Comparison of ENCODE assay signal across 10 mouse cellular contexts in the genomic region with DNA sequence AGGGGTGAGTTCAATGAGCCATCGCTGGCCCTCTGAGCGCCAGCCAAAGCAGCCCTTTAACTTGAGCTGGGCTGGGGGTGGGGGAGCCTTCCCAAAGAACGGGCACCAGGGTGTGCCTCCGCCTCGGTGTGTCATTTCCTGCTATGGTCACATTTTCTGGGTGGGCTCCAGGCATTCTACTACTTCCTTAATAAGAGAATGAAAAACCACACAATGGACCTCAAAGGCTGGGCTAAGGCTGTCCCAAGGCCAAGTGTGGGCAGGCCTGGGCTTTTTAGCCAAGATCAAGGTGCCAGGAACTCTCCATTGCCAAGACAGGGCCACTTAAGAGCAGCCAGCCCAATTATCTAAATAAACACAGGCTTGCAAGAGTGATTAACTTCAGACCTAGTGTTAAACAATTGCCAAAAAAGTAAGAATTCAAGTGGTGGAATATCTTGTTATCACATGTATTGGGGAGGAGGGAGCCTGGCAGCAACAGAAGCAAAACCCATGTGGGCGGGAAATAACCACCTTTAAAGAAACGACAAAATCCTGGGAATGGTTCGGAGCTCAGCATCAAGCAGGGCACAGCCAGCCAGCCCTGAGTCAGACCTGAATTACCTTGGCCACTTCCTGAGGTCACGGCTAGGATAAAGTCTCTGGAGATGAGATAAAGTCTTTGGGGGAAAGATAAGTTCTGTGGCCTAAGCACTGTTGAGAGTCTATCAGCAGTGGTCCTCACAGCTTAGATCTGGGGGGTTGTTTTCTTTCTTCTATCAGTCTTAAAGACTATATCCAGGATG. TPM values are rescaled to one million over a fixed set of nuclear protein-coding genes. Genes with fewer than 3 reads are reported as not detected.
DNase-seq lines count a peak whose midpoint lies in the region; ATAC-seq lines count a peak whose summit lies in the region.
"Had no signal": no experiment of that assay in that cellular context is flagged by ENCODE, and none has a peak within 500 bp of the region (broad histone marks: within the 10 kb centered on the region; RNA-seq: fewer than 3 reads in every experiment).

No protein-coding gene starts in this region.

- peak overlapping the region; percentile 37; the same call in 1 of the 2 replicates for H3K27ac ChIP-seq in stomach, embryonic 16.5 days (ENCODE audit: low read length)
- H3K27ac ChIP-seq in intestine, embryonic 16.5 days (ENCODE audit: low read length) = no peak overlapping the region

- H3K27me3 ChIP-seq in stomach, embryonic 16.5 days (ENCODE audit: control insufficient read depth, insufficient read depth, low read length) = no peaks in the 10 kb centered on the region
- no peaks in the 10 kb centered on the region for H3K27me3 ChIP-seq in intestine, embryonic 16.5 days (replicated peaks; ENCODE audit: control insufficient read depth, insufficient read depth, low read length)

- no peak overlapping the region for H3K9ac ChIP-seq in stomach, embryonic 16.5 days (ENCODE audit: low read length)
- no peak overlapping the region for H3K9ac ChIP-seq in intestine, embryonic 16.5 days (ENCODE audit: low read depth, low read length)

- DNase-seq in adrenal gland, postnatal 36 days = peak; percentile 47 to 56
- DNase-seq in adrenal gland, postnatal 4 days (ENCODE audit: low spot score in 2 of 2) = no peak
- peak; percentile 44 to 54 for DNase-seq in right cerebral cortex, postnatal 10 days (ENCODE audit: low spot score in 2 of 2)
- DNase-seq in right cerebral cortex, adult 2 months (ENCODE audit: low spot score in 2 of 2) = no peak
- no peak for DNase-seq in urinary bladder, adult 18-20 months (ENCODE audit: low spot score in 2 of 2)
- DNase-seq: cerebellum, adult 9-10 months had no signal

- ATAC-seq in hematopoietic stem cell, adult 5-6 weeks (replicated peaks in 1 of 2; ENCODE audit: insufficient read depth in 1 of 2, low FRiP score in 2 of 2, low TSS enrichment in 1 of 2, low read depth in 1 of 2, poor library complexity in 2 of 2, severe bottlenecking in 2 of 2) = peak; percentile 76 to 77
- ATAC-seq in stomach, embryonic 16.5 days (ENCODE audit: insufficient read depth, low FRiP score) = peak; percentile 63
- ATAC-seq in intestine, embryonic 16.5 days = no peak

- no peaks in the 10 kb centered on the region for H3K9me3 ChIP-seq in stomach, embryonic 16.5 days (replicated peaks; ENCODE audit: control insufficient read depth, low read length)
- H3K9me3 ChIP-seq in intestine, embryonic 16.5 days (ENCODE audit: control insufficient read depth, low read length) = no peaks in the 10 kb centered on the region; the same call in 1 of the 2 replicates

- H3K4me2 ChIP-seq in stomach, embryonic 16.5 days (ENCODE audit: low read depth, low read length) = no peak overlapping the region
- no peak overlapping the region for H3K4me2 ChIP-seq in intestine, embryonic 16.5 days (ENCODE audit: low read depth, low read length)
- H3K4me2 ChIP-seq: midbrain, embryonic 11.5 days had no signal

- WGBS in stomach, embryonic 16.5 days = 59% methylated on average over 9 of the region's 9 CpGs
- WGBS in intestine, embryonic 16.5 days = 57% methylated on average over 9 of the region's 9 CpGs

- peaks cover 3% of the 10 kb centered on the region; the same call in 1 of the 2 replicates for H3K4me1 ChIP-seq in stomach, embryonic 16.5 days (ENCODE audit: control insufficient read depth, insufficient read depth, low read length)
- no peaks in the 10 kb centered on the region for H3K4me1 ChIP-seq in intestine, embryonic 16.5 days (ENCODE audit: control insufficient read depth, insufficient read depth, low read length)

- no peak overlapping the region for H3K4me3 ChIP-seq in stomach, embryonic 16.5 days (replicated peaks; ENCODE audit: low read length)
- H3K4me3 ChIP-seq in intestine, embryonic 16.5 days (ENCODE audit: low read length) = no peak overlapping the region

- H3K36me3 ChIP-seq in stomach, embryonic 16.5 days (ENCODE audit: control insufficient read depth, insufficient read depth, low read length) = no peaks in the 10 kb centered on the region
- H3K36me3 ChIP-seq in intestine, embryonic 16.5 days (ENCODE audit: control insufficient read depth, insufficient read depth, low read length) = no peaks in the 10 kb centered on the region

RNA-seq across cellular contexts. Expression of a gene that starts 48.9 kb away (rescaled TPM):
- total RNA-seq in adrenal gland, postnatal 36 days (2021) = 10 to 100 TPM; 32.3 to 34.8 TPM
- total RNA-seq in adrenal gland, postnatal 4 days (2021) = 10 to 100 TPM; 30.9 to 38.7 TPM
- 54.6 and 80.8 TPM in 2 replicates for total RNA-seq in hematopoietic stem cell, adult 5-6 weeks (2017)
- 35.1 and 37.3 TPM in 2 replicates for polyA plus RNA-seq in stomach, embryonic 16.5 days (2015; fragmentation: Nextera tagmentation; extraction: Ambion mirVana)
- 34.0 and 40.9 TPM in 2 replicates for polyA plus RNA-seq in intestine, embryonic 16.5 days (2015; fragmentation: Nextera tagmentation; extraction: Ambion mirVana)

RNA-seq across cellular contexts. Expression of a gene that starts 59.5 kb away (rescaled TPM):
- total RNA-seq in adrenal gland, postnatal 36 days (2021) = 1 to 10 TPM; 2.8 to 7.5 TPM
- 1 to 10 TPM; 5.1 to 5.8 TPM for total RNA-seq in adrenal gland, postnatal 4 days (2021)
- total RNA-seq in hematopoietic stem cell, adult 5-6 weeks (2017) = not detected in 2 replicates
- polyA plus RNA-seq in stomach, embryonic 16.5 days (2015; fragmentation: Nextera tagmentation; extraction: Ambion mirVana) = 2.2 and 2.6 TPM in 2 replicates
- 0.61 and 0.70 TPM in 2 replicates for polyA plus RNA-seq in intestine, embryonic 16.5 days (2015; fragmentation: Nextera tagmentation; extraction: Ambion mirVana)

Comparison
In these comparisons a context has a peak if more than half of its experiments do, and no peak if none do; other contexts are left out.
1. DNase-seq: peak in adrenal gland, postnatal 36 days (2 of 2) and right cerebral cortex, postnatal 10 days (2 of 2); none in adrenal gland, postnatal 4 days (0 of 2), right cerebral cortex, adult 2 months (0 of 2) and urinary bladder, adult 18-20 months (0 of 2).